Mouse (Mus musculus) olfactory bulb, adult 2 months (tissue): ENCODE measurements around the gene Prm3.

Experiments
- CTCF ChIP-seq: fragments of 200-500 bp; IDR thresholded peaks from 2 replicates; pipeline ENCODE4 v1.5.1; 2012; ENCODE audit warnings: low read depth, mild to moderate bottlenecking, low read length, moderate library complexity; ENCODE audit not compliant: insufficient read depth
- POLR2A ChIP-seq: fragments of 200-500 bp; IDR thresholded peaks from 2 replicates; pipeline ENCODE4 v1.6.1; 2012; ENCODE audit warnings: mild to moderate bottlenecking, low read depth, low read length, moderate library complexity; ENCODE audit not compliant: insufficient read depth

DNA sequence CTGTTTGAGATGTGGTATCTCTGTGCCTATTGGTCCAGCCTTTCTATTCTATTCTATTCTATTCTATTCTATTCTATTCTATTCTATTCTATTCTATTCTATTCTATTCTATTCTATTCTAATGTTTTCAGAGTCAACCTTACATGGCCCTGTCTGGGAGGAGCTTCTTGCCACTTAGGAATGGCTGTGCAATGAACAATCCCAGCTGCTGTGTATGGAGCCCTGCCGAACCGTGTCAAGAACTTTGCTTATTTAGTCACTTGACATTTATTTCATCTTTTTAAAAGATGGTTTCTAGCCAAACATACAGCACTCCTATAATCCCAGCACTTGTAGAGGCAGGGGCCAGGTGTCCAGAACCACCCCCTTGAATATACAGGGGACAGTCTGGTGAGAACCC is 26.4 kb downstream of the Prm3 start:
- TF ChIP-seq CTCF (no peak), POLR2A (no peak)
